Mouse (Mus musculus) intestine, embryonic 16.5 days (tissue): ENCODE measurements at regions not wholly inside any gene's neighbourhood (a gene's known extent, or its start where the extent isn't known, plus 50 kb on each side); places are given as distances from the start of the nearest gene placed in this dataset.

ENCODE experiments used
- ATAC-seq: fragments of 200-750 bp; cut with Nextera tagmentation; 2 replicates; pipeline ENCODE4 v1.8.0; 2017; ENCODE audit warnings: moderate TSS enrichment, moderate library complexity
- H3K27ac ChIP-seq: fragments of 300-500 bp; sonication (generic); 2 replicates; pipeline ENCODE4 v1.5.1; 2014; ENCODE audit warnings: mild to moderate bottlenecking, low read length
- H3K27me3 ChIP-seq: fragments of 300-500 bp; sonication (generic); replicated peaks from 2 replicates; pipeline ENCODE4 v1.6.1; 2014; ENCODE audit warnings: low read length, control low read depth, mixed read lengths; ENCODE audit not compliant: control insufficient read depth, insufficient read depth
- H3K36me3 ChIP-seq: fragments of 300-500 bp; sonication (generic); 2 replicates; pipeline ENCODE4 v1.6.1; 2014; ENCODE audit warnings: low read length, control low read depth; ENCODE audit not compliant: control insufficient read depth, insufficient read depth
- H3K4me1 ChIP-seq: fragments of 300-500 bp; sonication (generic); 2 replicates; pipeline ENCODE4 v1.6.1; 2014; ENCODE audit warnings: low read length, control low read depth, mixed read lengths; ENCODE audit not compliant: control insufficient read depth, insufficient read depth
- H3K4me2 ChIP-seq: fragments of 300-500 bp; sonication (generic); 2 replicates; pipeline ENCODE4 v1.6.1; 2014; ENCODE audit warnings: low read depth, low read length, control low read depth
- H3K4me3 ChIP-seq: fragments of 300-500 bp; sonication (generic); 2 replicates; pipeline ENCODE4 v1.5.1; 2014; ENCODE audit warnings: mild to moderate bottlenecking, low read length
- H3K9ac ChIP-seq: fragments of 300-500 bp; sonication (generic); 2 replicates; pipeline ENCODE4 v1.6.1; 2014; ENCODE audit warnings: low read depth, low read length
- H3K9me3 ChIP-seq: fragments of 300-500 bp; sonication (generic); 2 replicates; pipeline ENCODE4 v1.6.1; 2016; ENCODE audit warnings: low read length, control low read depth; ENCODE audit not compliant: control insufficient read depth
- WGBS: fragments of 180-500 bp; shearing (Covaris S2); extraction: QIAGEN DNeasy Blood & Tissue Kit; methylation state at CpG from one replicate; pipeline ENCODE4 v1.1.7; 2014; 5-methylcytosine and 5-hydroxymethylcytosine counted together

DNA sequence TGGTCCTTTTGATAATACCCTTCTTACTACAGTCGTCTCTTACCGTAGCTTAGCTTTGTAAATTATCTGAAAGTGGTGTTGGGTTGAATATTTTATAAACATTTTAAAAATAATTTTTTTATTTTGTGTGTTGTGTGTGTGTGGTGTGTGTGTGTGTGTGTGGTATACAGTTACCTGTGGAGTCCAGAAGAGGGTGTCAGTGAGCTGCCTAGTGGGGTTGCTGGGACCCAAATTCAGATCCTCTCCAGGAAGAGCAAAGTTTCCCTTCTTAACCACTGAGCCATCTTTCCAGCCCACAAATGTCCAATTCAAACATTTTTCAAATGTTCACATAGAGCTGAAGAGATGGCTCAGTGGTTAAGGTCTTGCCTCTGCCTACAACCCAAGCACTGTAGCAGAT lies 78.4 kb upstream of the H2afz start:
- H3K4me2 ChIP-seq = no peak overlapping the region
- H3K4me3 ChIP-seq = no peak overlapping the region
- H3K9me3 ChIP-seq = no peaks in the 10 kb centered on the region
- H3K27me3 ChIP-seq = no peaks in the 10 kb centered on the region
- no peak overlapping the region for H3K9ac ChIP-seq
- ATAC-seq = no peak
- WGBS = 83% methylated on average over 2 of the region's 2 CpGs
- no peaks in the 10 kb centered on the region for H3K36me3 ChIP-seq
- no peaks in the 10 kb centered on the region for H3K4me1 ChIP-seq
- H3K27ac ChIP-seq = no peak overlapping the region

DNA sequence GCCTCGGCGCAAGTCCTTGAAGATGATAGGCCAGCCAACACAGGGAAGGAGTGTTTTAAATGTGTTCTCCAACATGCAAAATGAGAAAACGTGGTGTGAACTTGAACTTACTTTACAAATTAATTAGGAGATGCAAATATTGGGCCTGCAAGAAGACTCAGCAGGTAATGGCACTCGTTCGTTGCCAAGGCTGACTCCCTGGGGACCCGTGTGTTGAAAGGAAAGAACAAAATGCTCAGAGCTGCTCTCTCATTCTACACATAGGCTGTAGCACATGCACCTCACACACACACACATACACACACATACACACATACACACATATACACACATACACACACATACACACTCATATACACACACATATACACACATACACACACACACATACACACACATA lies 74.6 kb upstream of the H2afz start:
- no peak overlapping the region for H3K4me3 ChIP-seq
- no peak overlapping the region for H3K4me2 ChIP-seq
- no peak overlapping the region for H3K27ac ChIP-seq
- no peaks in the 10 kb centered on the region for H3K4me1 ChIP-seq
- no peaks in the 10 kb centered on the region for H3K27me3 ChIP-seq
- WGBS = 80% methylated on average over 6 of the region's 6 CpGs
- H3K36me3 ChIP-seq = no peaks in the 10 kb centered on the region
- H3K9me3 ChIP-seq = no peaks in the 10 kb centered on the region
- ATAC-seq = no peak
- no peak overlapping the region for H3K9ac ChIP-seq

DNA sequence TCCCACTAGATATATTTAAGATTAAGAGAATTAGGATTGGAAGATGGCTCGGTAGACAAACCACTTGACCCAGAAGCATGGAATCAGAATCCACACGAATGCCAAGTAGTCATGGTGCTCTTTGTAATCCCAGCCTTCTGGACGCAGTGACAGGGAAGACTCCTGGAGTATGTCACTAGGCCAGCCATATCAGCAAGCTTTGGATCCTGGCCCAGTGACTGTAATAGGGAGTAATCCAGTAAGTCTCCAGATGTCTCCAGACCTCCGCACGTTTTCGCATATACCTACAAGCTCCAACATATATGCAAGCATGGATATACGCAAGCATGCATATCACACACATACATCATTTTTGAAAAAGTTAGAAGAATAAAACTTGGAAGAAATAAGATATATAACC lies 73.9 kb upstream of the H2afz start:
- ATAC-seq = no peak
- Histone ChIP-seq H3K27me3 (no peaks in the 10 kb centered on the region), H3K36me3 (no peaks in the 10 kb centered on the region), H3K9ac (no peak overlapping the region), H3K27ac (no peak overlapping the region), H3K4me1 (no peaks in the 10 kb centered on the region), H3K4me3 (no peak overlapping the region), H3K9me3 (no peaks in the 10 kb centered on the region), H3K4me2 (no peak overlapping the region)
- WGBS = 77% methylated on average over 7 of the region's 7 CpGs

DNA sequence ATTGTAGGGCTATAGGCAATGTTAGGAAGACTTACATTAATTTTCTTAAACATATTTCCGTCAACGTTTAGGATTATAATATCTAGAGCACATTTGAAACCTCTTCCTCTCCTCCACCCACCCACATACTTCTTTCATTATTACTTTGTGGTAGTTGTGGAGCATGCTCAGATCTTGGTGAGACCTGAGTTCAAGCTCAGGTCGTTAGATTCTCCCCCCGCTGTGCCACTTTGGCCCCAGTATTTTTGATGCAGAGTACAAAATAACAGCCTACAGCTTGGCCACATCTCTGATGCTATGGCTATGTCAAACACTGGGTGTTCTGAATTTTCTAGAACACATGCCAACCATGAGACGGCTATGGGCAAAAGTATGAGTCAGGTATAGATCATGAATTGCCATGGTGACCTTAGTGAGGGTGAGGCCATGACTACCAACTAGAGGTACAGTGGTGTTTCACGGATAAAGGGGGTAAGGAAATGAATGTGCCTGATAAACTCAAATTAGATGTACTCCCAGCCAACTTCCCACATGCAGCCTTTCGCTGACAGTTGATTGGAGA lies 68.5 kb upstream of the H2afz start:
- no peak for ATAC-seq
- no peaks in the 10 kb centered on the region for H3K36me3 ChIP-seq
- H3K4me3 ChIP-seq = no peak overlapping the region
- H3K27ac ChIP-seq = no peak overlapping the region
- no peaks in the 10 kb centered on the region for H3K4me1 ChIP-seq
- 89% methylated on average over 7 of the region's 7 CpGs for WGBS
- H3K27me3 ChIP-seq = no peaks in the 10 kb centered on the region
- H3K9me3 ChIP-seq = no peaks in the 10 kb centered on the region
- H3K4me2 ChIP-seq = no peak overlapping the region
- no peak overlapping the region for H3K9ac ChIP-seq

DNA sequence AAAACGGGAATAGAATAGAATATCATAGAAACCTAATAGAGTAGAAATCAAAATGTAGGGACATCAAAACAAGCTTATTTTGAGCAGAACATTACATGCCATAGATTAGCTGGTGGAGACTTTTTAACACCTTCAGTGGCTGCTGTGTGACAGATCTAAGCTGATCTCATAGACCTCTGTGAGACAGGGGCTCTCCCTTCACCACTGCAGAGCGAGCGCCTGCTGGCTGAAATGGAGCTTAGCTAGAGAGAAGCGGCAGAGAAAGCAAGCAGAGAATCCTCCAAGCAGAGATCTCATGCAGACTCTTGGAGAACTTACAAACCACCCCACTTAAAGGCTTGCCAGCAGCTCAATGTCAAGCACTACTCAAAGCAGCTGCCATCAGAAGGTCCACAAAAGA lies 65.5 kb upstream of the H2afz start:
- H3K4me2 ChIP-seq = no peak overlapping the region
- no peaks in the 10 kb centered on the region for H3K36me3 ChIP-seq
- H3K27ac ChIP-seq = no peak overlapping the region
- 81% methylated on average over 4 of the region's 4 CpGs for WGBS
- no peak overlapping the region for H3K4me3 ChIP-seq
- H3K9me3 ChIP-seq = no peaks in the 10 kb centered on the region
- no peak overlapping the region for H3K9ac ChIP-seq
- H3K27me3 ChIP-seq = no peaks in the 10 kb centered on the region
- no peak for ATAC-seq
- no peaks in the 10 kb centered on the region for H3K4me1 ChIP-seq

DNA sequence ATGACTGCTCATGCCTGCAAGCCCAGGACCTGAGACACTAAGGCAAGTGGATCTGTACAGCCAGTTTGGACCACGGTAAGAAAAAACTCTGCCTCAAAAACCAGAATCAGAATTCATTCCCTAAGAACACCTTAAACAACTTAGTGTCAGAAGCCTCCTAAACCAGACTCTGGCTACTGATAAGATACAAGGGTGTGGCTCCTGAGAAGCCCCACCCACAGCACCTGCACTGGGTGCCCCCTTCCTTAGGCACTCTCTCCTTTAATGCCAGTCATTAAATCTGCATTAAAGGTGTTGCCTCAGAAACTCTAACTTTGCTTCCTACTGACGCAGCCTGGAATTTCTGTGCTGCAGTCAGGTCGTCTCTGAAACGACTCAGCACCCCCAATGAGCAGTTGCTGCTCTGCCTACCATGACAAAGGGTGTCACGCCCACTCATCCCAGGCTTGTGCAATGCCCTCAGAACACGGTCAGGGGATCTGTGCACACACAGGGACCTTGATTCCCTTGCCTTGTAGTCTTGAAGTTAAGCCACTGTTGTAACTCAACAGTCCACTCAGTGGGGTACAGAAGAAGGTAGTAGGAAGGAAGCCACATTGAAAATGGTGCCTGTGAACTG lies 62.8 kb upstream of the H2afz start:
- WGBS = 51% methylated on average over 6 of the region's 6 CpGs
- peak; percentile 90 for ATAC-seq
- no peaks in the 10 kb centered on the region for H3K4me1 ChIP-seq

DNA sequence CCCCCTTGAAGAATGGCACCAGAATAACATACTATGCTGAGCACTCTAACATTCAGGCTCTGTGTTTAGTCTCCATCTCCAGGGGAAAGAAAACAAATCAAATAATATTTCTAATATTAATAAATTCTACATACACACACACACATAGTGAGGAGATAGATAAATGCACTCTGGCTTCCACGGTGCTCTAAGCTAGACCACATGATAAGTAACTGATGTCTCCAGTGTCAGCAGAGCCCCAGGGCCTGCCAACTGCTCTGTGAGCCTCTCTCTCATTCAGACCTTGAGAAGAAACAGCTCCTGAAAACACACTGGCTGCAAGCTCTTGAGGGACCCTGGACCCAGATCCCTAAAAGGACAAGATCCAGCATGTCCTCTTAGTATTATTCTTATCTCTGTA lies 56.9 kb upstream of the H2afz start:
- no peaks in the 10 kb centered on the region for H3K27me3 ChIP-seq
- H3K4me2 ChIP-seq = no peak overlapping the region
- ATAC-seq = no peak
- no peak overlapping the region for H3K27ac ChIP-seq
- 31% methylated on average over 1 of the region's 1 CpGs for WGBS
- no peaks in the 10 kb centered on the region for H3K9me3 ChIP-seq
- no peaks in the 10 kb centered on the region for H3K36me3 ChIP-seq
- H3K4me1 ChIP-seq = no peaks in the 10 kb centered on the region
- no peak overlapping the region for H3K9ac ChIP-seq
- H3K4me3 ChIP-seq = no peak overlapping the region

More for the DNA sequence above, 62.8 kb upstream of the H2afz start:
- Histone ChIP-seq H3K4me2 (no peak overlapping the region; the same call in 1 of the 2 replicates), H3K9ac (no peak overlapping the region), H3K27me3 (no peaks in the 10 kb centered on the region), H3K9me3 (no peaks in the 10 kb centered on the region), H3K36me3 (no peaks in the 10 kb centered on the region), H3K4me3 (no peak overlapping the region), H3K27ac (no peak overlapping the region)

DNA sequence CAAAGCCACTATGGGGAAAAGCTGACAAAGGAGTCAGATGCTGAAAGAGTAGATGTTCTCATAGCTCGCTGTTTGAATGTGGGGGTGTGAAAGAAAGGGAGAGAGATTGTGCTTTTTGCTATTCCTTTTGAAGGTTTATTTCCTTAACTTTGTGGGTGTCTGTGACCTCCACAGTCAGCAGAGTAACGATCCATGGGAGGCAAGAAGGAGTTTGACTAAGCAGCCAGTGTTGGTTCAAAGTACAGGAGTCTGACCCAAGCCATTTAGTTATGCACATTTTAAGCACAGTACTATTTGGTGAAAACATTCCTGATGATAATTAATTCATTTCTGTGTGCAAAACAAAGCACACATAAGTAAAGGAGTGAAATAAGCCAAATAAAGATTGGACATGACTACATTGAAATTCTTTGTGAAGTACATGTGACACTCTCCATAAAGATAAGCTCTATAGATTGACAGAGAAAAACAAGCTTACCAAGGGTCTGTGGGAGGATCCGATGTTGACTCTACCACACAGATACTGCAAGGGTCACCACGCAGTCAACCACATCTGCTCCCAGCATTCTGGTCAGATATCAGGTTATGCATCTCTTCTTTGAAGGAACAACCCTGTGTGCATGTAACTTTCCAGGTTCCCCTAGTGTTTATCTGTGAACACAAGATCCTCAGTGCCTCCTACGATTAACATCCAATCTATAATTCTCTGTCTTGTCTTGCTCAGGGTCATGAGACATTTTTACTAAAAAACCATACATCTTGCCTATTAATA lies 56.2 kb upstream of the H2afz start:
- no peak for ATAC-seq

GRCm38 (mm10) chr3:137810123-137810522 lies 54.2 kb upstream of the H2afz start:
- H3K27me3 ChIP-seq = no peaks in the 10 kb centered on the region
- no peak overlapping the region for H3K4me2 ChIP-seq
- no peak overlapping the region for H3K27ac ChIP-seq
- H3K4me1 ChIP-seq = no peaks in the 10 kb centered on the region
- H3K9ac ChIP-seq = no peak overlapping the region
- no peaks in the 10 kb centered on the region for H3K36me3 ChIP-seq
- no peaks in the 10 kb centered on the region for H3K9me3 ChIP-seq
- WGBS = 80% methylated on average over 3 of the region's 3 CpGs
- H3K4me3 ChIP-seq = no peak overlapping the region
- no peak for ATAC-seq

More for the DNA sequence above, 56.2 kb upstream of the H2afz start:
- H3K4me1 ChIP-seq = no peaks in the 10 kb centered on the region
- H3K27ac ChIP-seq = no peak overlapping the region
- H3K4me3 ChIP-seq = no peak overlapping the region
- WGBS = 50% methylated on average over 5 of the region's 5 CpGs
- H3K27me3 ChIP-seq = no peaks in the 10 kb centered on the region
- H3K9ac ChIP-seq = no peak overlapping the region
- H3K9me3 ChIP-seq = no peaks in the 10 kb centered on the region
- no peak overlapping the region for H3K4me2 ChIP-seq
- no peaks in the 10 kb centered on the region for H3K36me3 ChIP-seq
